Mouse (Mus musculus) liver, postnatal 0 days (tissue): ENCODE measurements around the gene Mybl2.

Experiments
- CTCF ChIP-seq: sonication (generic); IDR thresholded peaks from 2 replicates; pipeline ENCODE4 v1.5.1; 2016; ENCODE audit warnings: antibody characterized with exemption, low read depth
- EP300 ChIP-seq: IDR thresholded peaks from 2 replicates; pipeline ENCODE4 v1.6.1; 2016; ENCODE audit warnings: antibody characterized with exemption, low read depth, mild to moderate bottlenecking

GRCm38 (mm10) chr2:163066326-163066725, 11.8 kb downstream of the Mybl2 start:
- TF ChIP-seq CTCF: no peak
- no peak for TF ChIP-seq EP300
